Mouse (Mus musculus) embryonic facial prominence, embryonic 10.5 days (tissue): ENCODE data around the gene Rrp1b. TPM values are rescaled to one million over a fixed set of nuclear protein-coding genes. Genes with fewer than 3 reads are reported as not detected.

Source experiments
- DNase-seq: peaks from one replicate; pipeline ENCODE4 v3.0.0-alpha.2; 2017; ENCODE audit warnings: low spot score
- H3K27ac ChIP-seq: fragments of 300-500 bp; sonication (generic); replicated peaks from 2 replicates; pipeline ENCODE4 v1.5.1; 2016; ENCODE audit warnings: mild to moderate bottlenecking
- H3K27me3 ChIP-seq: fragments of 300-500 bp; sonication (generic); replicated peaks from 2 replicates; pipeline ENCODE4 v1.6.1; 2016; ENCODE audit warnings: low read depth, mild to moderate bottlenecking; ENCODE audit not compliant: poor library complexity, severe bottlenecking
- H3K36me3 ChIP-seq: fragments of 300-500 bp; sonication (generic); replicated peaks from 2 replicates; pipeline ENCODE4 v1.6.1; 2016; ENCODE audit warnings: mild to moderate bottlenecking, moderate library complexity
- H3K4me1 ChIP-seq: fragments of 300-500 bp; sonication (generic); 2 replicates; pipeline ENCODE4 v1.6.1; 2016
- H3K4me3 ChIP-seq: fragments of 300-500 bp; sonication (generic); 2 replicates; pipeline ENCODE4 v1.5.1; 2016; ENCODE audit warnings: mild to moderate bottlenecking, moderate library complexity
- H3K9me3 ChIP-seq: fragments of 300-500 bp; sonication (generic); 2 replicates; pipeline ENCODE4 v1.6.1; 2016; ENCODE audit warnings: mild to moderate bottlenecking
- WGBS: fragments of 180-500 bp; shearing (Covaris S2); methylation state at CpG from one replicate; pipeline ENCODE4 v1.1.7; 2016; 5-methylcytosine and 5-hydroxymethylcytosine counted together
- polyA plus RNA-seq: library from polyadenylated mRNA; unstranded; fragments of >200 nt; fragmentation: Nextera tagmentation; extraction: Ambion mirVana; gene quantifications from 2 replicates; pipeline ENCODE4 v1.2.1, GENCODE M21; 2016

Rrp1b gene
- polyA plus RNA-seq, 1 experiment from 2014 or later: 109 TPM

DNA sequence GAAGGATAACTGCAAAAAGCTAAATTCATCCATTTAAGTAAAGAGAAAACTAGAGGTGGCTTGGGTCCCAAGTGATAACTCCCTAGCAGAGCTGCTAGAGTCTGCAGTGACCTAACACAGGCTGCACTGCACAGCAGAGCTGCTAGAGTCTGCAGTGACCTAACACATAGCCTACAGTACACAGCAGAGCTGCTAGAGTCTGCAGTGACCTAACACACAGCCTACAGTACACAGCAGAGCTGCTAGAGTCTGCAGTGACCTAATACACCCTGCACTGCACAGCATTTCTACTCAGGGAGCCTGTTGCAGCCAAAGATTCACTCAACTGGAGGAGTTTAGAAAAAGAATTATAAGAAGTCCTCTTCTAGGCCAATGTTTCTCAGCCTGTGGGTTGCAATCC, 22.2 kb upstream of the Rrp1b start:
- Histone ChIP-seq H3K36me3 (no peaks in the 10 kb centered on the region), H3K27me3 (no peaks in the 10 kb centered on the region), H3K4me3 (no peak overlapping the region), H3K27ac (no peak overlapping the region), H3K4me1 (0 out of 2 replicates have a peak, but pooled peaks cover 3% of the 10 kb centered on the region), H3K9me3 (no peaks in the 10 kb centered on the region)
- DNase-seq: no peak

- 89% methylated on average over 8 of the region's 8 CpGs for WGBS
- Histone ChIP-seq H3K4me1 (0 out of 2 replicates have a peak, but pooled peaks cover 3% of the 10 kb centered on the region), H3K27ac (no peak overlapping the region), H3K36me3 (no peaks in the 10 kb centered on the region), H3K9me3 (no peaks in the 10 kb centered on the region), H3K27me3 (no peaks in the 10 kb centered on the region), H3K4me3 (no peak overlapping the region)
- DNase-seq: no peak
Observed at GRCm38 (mm10) chr17:32016481-32016880, 19.4 kb upstream of the Rrp1b start.

DNA sequence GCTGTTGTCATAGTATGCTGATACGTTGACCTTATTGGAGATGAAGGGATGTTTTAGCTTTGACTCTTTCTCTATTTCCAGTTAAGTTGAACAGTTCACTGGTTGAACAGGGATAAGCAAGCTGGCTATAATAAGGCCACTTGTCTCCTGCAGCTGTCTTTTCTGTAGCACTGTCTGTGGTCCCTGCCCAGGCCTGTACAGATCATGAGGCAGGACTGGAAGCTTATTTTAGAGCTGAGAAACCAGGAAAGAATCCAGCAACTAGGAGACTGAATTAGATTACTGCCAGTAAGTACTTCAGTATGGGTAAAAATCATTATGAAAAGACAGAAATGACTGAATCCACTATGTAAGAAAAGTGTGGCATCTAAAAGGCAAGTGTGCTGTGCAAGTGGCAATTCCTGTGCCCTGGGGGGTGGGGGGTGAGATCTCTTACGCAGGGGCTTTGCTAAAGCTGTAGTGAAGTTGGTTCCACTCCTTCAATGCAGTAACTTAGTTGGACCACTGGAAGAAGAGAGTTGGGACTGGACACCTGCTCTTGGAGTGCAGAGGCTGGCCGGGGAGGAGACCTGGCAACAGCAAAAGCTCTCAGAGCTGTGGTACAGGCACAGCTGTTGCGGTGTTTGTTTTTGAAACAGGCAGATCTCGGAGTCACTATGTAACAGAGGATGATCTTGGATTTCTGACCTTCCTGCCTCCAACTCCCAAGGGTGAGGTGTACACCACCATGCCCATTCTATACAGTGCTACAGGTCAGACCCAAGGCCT, 17.6 kb upstream of the Rrp1b start:
- no peak overlapping the region for H3K4me3 ChIP-seq
- no peaks in the 10 kb centered on the region for H3K36me3 ChIP-seq
- H3K9me3 ChIP-seq: no peaks in the 10 kb centered on the region
- 83% methylated on average over 5 of the region's 5 CpGs for WGBS
- no peak for DNase-seq
- no peak overlapping the region for H3K27ac ChIP-seq
- 0 out of 2 replicates have a peak, but pooled peaks cover under 1% of the 10 kb centered on the region for H3K4me1 ChIP-seq
- no peaks in the 10 kb centered on the region for H3K27me3 ChIP-seq

DNA sequence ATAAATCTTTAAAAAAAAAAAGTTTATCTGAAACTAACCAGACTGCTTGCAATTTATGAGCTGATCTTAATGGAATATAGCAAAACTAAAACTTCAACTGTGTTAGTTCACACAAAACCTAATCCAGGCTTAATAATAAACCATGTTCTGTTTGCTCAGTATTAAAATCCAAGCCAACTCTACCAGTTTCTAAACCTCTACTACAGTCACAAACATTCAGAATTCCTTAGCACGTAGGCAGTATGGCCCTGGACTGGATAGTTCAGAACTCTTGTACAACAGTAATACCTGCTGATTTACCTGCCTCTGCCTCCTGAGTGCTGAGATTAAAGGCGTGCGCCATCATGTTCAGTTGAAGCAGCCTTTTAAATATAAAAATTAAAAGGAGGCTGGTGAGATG, 13.9 kb upstream of the Rrp1b start:
- Histone ChIP-seq H3K9me3 (no peaks in the 10 kb centered on the region), H3K27me3 (no peaks in the 10 kb centered on the region), H3K36me3 (no peaks in the 10 kb centered on the region), H3K4me3 (no peak overlapping the region), H3K27ac (no peak overlapping the region), H3K4me1 (peaks cover 7% of the 10 kb centered on the region)
- 92% methylated on average over 3 of the region's 3 CpGs for WGBS
- no peak for DNase-seq

DNA sequence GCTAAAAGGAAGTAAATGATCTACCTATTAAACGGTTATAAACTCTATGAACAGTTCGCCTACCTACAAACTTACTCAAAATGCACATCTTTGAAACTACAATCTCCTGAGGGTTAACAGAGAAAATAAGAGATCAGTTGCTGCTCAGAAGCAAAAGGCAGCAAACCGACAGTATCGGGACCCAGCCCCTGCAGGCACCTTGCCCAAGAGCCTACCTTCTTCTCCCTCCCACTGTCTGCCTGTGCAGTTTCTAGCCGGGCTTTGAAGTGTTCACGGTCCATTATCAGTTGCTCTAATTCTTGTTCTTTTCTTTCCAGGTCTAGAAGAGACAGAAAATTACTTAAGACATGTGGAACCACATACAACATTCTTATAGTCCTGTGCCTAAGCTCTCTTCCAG, 13.3 kb upstream of the Rrp1b start:
- Histone ChIP-seq H3K27me3 (no peaks in the 10 kb centered on the region), H3K4me3 (no peak overlapping the region), H3K36me3 (no peaks in the 10 kb centered on the region), H3K9me3 (no peaks in the 10 kb centered on the region), H3K27ac (no peak overlapping the region), H3K4me1 (peaks cover 7% of the 10 kb centered on the region)
- DNase-seq: no peak
- 83% methylated on average over 6 of the region's 6 CpGs for WGBS

- Histone ChIP-seq H3K36me3 (no peaks in the 10 kb centered on the region), H3K9me3 (no peaks in the 10 kb centered on the region), H3K27ac (no peak overlapping the region), H3K27me3 (no peaks in the 10 kb centered on the region), H3K4me1 (peaks cover 7% of the 10 kb centered on the region), H3K4me3 (no peak overlapping the region)
- DNase-seq: no peak
- 86% methylated on average over 8 of the region's 8 CpGs for WGBS
Observed at GRCm38 (mm10) chr17:32023088-32023487, 12.8 kb upstream of the Rrp1b start.

DNA sequence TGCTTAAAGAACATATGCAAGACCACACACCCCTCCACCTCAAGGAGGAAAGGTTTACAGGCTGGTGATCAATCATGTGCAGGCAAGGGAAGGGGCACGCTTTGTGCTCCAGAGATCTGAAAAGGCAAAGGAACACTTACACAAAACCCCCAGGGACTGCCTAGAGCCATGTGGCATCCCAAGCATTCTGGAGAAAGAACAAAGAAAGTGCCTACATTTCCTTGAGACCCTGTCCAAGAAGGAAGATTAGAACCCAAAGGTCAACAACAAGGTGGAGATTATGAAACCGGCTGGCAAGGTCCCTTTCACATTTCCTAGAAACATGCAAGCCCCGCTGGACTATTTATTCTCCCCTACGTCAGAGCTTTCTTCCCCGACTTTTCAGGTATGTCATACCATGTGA, 11.2 kb upstream of the Rrp1b start:
- no peak overlapping the region for H3K4me3 ChIP-seq
- WGBS: 68% methylated on average over 5 of the region's 5 CpGs
- peak overlapping the region; percentile 54 for H3K27ac ChIP-seq
- no peaks in the 10 kb centered on the region for H3K9me3 ChIP-seq
- H3K4me1 ChIP-seq: peaks cover 7% of the 10 kb centered on the region
- no peaks in the 10 kb centered on the region for H3K27me3 ChIP-seq
- no peaks in the 10 kb centered on the region for H3K36me3 ChIP-seq
- DNase-seq: peak; percentile 16

DNA sequence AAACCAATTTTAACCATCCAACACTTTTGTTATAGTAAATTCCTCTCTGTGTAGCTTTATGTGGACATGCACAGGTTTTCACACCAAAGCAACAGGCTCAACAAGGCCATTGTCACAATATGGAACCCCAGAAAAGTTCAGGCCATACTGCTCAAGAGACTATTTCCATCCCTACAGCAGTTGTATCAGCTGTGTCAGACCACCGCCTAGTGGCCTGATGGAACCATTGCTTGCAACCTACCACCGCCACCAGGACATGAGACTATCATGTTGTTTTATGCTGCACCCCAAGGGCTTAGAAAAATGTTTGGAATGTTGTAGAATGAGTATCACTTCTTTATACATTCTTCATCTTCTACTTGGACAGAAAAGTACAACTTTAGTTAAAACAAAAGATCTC, 10.5 kb upstream of the Rrp1b start:
- Histone ChIP-seq H3K27me3 (no peaks in the 10 kb centered on the region), H3K4me1 (peaks cover 7% of the 10 kb centered on the region), H3K36me3 (no peaks in the 10 kb centered on the region), H3K4me3 (no peak overlapping the region), H3K27ac (no peak overlapping the region), H3K9me3 (no peaks in the 10 kb centered on the region)
- 5% methylated on average over 2 of the region's 2 CpGs for WGBS
- peak; percentile 75 for DNase-seq

- no peak for DNase-seq
- Histone ChIP-seq H3K36me3 (no peaks in the 10 kb centered on the region), H3K4me3 (no peak overlapping the region), H3K27ac (no peak overlapping the region), H3K9me3 (no peaks in the 10 kb centered on the region), H3K4me1 (peaks cover 7% of the 10 kb centered on the region), H3K27me3 (no peaks in the 10 kb centered on the region)
- WGBS: 29% methylated on average over 3 of the region's 3 CpGs
Observed at GRCm38 (mm10) chr17:32027666-32028065, 8.2 kb upstream of the Rrp1b start.

GRCm38 (mm10) chr17:32028301-32028700, 7.6 kb upstream of the Rrp1b start:
- DNase-seq: no peak
- Histone ChIP-seq H3K27ac (no peak overlapping the region), H3K4me1 (peaks cover 7% of the 10 kb centered on the region), H3K27me3 (no peaks in the 10 kb centered on the region), H3K9me3 (no peaks in the 10 kb centered on the region), H3K4me3 (no peak overlapping the region), H3K36me3 (no peaks in the 10 kb centered on the region)
- 84% methylated on average over 3 of the region's 3 CpGs for WGBS

DNA sequence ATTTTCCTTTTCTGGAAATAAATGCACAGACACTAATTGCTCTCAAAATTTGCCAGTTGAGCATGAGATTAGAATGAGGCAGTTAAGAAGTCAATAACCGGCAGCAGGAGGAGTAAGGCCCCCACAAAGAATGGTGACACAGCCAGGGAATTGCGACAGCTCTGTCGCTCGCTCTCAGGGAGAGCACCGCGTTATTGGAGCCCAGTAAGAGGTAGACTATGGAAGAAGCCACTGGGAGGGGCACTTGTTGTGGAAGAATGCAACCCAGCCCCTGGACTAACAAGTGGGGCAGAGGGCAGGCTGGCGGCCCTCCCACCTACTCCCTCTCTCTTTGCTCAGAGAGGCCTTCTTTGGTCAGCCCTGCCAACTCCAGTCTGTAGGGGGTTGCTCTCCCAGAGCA, 4.2 kb upstream of the Rrp1b start:
- Histone ChIP-seq H3K4me1 (peaks cover 7% of the 10 kb centered on the region), H3K4me3 (no peak overlapping the region), H3K9me3 (no peaks in the 10 kb centered on the region), H3K36me3 (no peaks in the 10 kb centered on the region), H3K27me3 (no peaks in the 10 kb centered on the region), H3K27ac (no peak overlapping the region)
- DNase-seq: no peak
- WGBS: 53% methylated on average over 7 of the region's 7 CpGs

DNA sequence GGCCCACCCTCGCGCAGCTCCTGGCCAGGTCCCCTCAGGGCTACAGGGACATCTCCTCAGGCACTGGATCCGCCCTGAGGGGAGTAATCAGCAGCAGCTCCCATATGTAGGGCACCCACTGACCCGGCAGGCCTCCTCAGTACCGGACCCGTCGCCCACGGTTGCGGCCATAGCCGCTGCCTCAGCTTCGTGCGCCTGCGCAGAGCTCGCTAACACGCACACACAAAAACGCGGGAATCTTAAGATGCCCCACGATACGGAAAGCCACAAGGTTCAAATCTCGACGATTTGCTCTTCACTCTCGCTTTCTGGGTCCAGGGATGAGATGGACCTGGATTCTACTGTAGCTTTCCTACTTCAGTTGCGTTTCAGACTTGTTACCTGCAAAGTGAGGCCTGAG, 1.6 kb upstream of the Rrp1b start:
- no peaks in the 10 kb centered on the region for H3K9me3 ChIP-seq
- H3K27ac ChIP-seq: no peak overlapping the region
- 86% methylated on average over 23 of the region's 23 CpGs for WGBS
- peaks cover 11% of the 10 kb centered on the region for H3K36me3 ChIP-seq
- peaks cover 23% of the 10 kb centered on the region for H3K4me1 ChIP-seq
- H3K27me3 ChIP-seq: no peaks in the 10 kb centered on the region
- H3K4me3 ChIP-seq: no peak overlapping the region
- no peak for DNase-seq

DNA sequence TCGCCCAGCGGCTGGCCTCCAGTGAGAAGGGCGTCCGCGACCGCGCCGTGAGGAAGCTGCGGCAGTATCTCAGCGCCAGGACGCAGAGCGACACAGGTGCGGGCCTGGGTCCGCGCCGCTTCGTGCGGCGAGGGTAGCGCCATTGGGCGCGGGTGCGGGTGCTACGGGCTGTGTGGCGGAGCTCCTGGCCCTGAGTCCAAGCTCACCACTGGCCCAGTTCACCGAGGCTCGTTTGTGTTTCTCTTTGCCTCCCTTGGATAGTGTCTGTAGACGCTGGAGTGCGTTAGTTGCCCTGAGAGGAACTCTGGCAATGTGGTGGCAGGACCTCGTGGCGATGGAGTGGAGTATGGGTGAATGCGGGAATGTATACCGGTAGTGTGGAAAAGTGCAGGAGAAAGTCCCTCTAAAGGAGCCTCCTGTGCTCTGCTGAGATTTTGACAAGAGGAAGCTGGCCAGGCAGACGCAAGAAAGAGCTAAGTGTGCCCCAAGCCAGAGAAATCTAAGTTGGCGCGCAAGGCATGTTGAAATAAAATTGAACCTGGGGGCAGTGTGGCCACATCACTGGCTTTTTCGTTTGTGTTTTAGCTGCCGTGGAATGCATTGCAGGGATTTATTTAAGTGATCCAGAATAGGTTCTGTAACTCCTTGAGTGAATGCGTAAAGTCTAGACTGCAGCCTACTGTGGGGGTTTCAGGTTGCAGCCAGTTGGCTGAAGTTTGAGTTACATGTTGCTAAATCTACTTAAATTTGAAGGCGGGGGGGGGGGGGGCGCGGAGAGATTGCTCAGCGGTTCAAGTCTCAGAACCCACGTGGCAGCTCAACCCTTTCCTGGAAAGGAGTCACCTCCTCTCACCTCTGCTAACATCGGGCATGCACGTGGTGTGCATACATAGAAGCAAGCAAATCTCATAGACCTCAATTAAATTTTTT, 874 bp downstream of the Rrp1b start:
- H3K4me1 ChIP-seq: peaks cover 23% of the 10 kb centered on the region
- peak overlapping the region; percentile 89 for H3K27ac ChIP-seq
- peaks cover 27% of the 10 kb centered on the region for H3K36me3 ChIP-seq
- WGBS: under 1% methylated on average over 46 of the region's 46 CpGs
- no peaks in the 10 kb centered on the region for H3K9me3 ChIP-seq
- H3K27me3 ChIP-seq: no peaks in the 10 kb centered on the region
- peak; percentile 54 for DNase-seq
- peak overlapping the region; percentile 75 for H3K4me3 ChIP-seq
